Mouse (Mus musculus) stomach, postnatal 0 days (tissue): ENCODE results near the gene Epb41l5. TPM values are rescaled to one million over a fixed set of nuclear protein-coding genes. Genes with fewer than 3 reads are reported as not detected.

ENCODE experiments used
- ATAC-seq: fragments of 200-750 bp; cut with Nextera tagmentation; 2 replicates; pipeline ENCODE4 v1.8.0; 2017; ENCODE audit not compliant: low FRiP score, low TSS enrichment
- DNase-seq: peaks from one replicate; pipeline ENCODE4 v3.0.0-alpha.2; 2016; ENCODE audit warnings: low spot score
- H3K27ac ChIP-seq: fragments of 300-500 bp; sonication (generic); replicated peaks from 2 replicates; pipeline ENCODE4 v1.5.1; 2014; ENCODE audit warnings: mild to moderate bottlenecking, control low read depth
- H3K27me3 ChIP-seq: fragments of 300-500 bp; sonication (generic); 2 replicates; pipeline ENCODE4 v1.6.1; 2014; ENCODE audit warnings: low read length; ENCODE audit not compliant: control insufficient read depth, insufficient read depth
- H3K36me3 ChIP-seq: fragments of 300-500 bp; sonication (generic); 2 replicates; pipeline ENCODE4 v1.6.1; 2014; ENCODE audit warnings: low read length, mixed read lengths; ENCODE audit not compliant: control insufficient read depth, insufficient read depth
- H3K4me1 ChIP-seq: fragments of 300-500 bp; sonication (generic); replicated peaks from 2 replicates; pipeline ENCODE4 v1.6.1; 2014; ENCODE audit warnings: antibody characterized with exemption; ENCODE audit not compliant: control insufficient read depth, insufficient read depth
- H3K4me2 ChIP-seq: fragments of 300-500 bp; sonication (generic); replicated peaks from 2 replicates; pipeline ENCODE4 v1.6.1; 2014; ENCODE audit warnings: low read depth, mild to moderate bottlenecking, control low read depth, moderate library complexity
- H3K4me3 ChIP-seq: fragments of 300-500 bp; sonication (generic); 2 replicates; pipeline ENCODE4 v1.5.1; 2014; ENCODE audit warnings: low read depth, low read length, control low read depth
- H3K9ac ChIP-seq: fragments of 300-500 bp; sonication (generic); 2 replicates; pipeline ENCODE4 v1.6.1; 2014; ENCODE audit warnings: mild to moderate bottlenecking, low read length, control low read depth, mixed read lengths
- H3K9me3 ChIP-seq: fragments of 300-500 bp; sonication (generic); 2 replicates; pipeline ENCODE4 v1.6.1; 2016; ENCODE audit warnings: low read length; ENCODE audit not compliant: control insufficient read depth
- CTCF ChIP-seq: IDR thresholded peaks from 2 replicates; pipeline ENCODE4 v1.5.1; 2016; ENCODE audit warnings: antibody characterized with exemption, low read depth, mild to moderate bottlenecking, moderate library complexity
- EP300 ChIP-seq: optimal IDR thresholded peaks from 2 replicates; pipeline ENCODE3; 2016; ENCODE audit warnings: antibody characterized with exemption
- WGBS: fragments of 180-500 bp; shearing (Covaris S2); extraction: QIAGEN DNeasy Blood & Tissue Kit; methylation state at CpG from one replicate; pipeline ENCODE4 v1.1.7; 2014; 5-methylcytosine and 5-hydroxymethylcytosine counted together
- polyA plus RNA-seq: library from polyadenylated mRNA; unstranded; fragments of >200 nt; fragmentation: Nextera tagmentation; extraction: Ambion mirVana; gene quantifications from 2 replicates; pipeline ENCODE4 v1.2.1, GENCODE M21; 2015

The Epb41l5 gene
- polyA plus RNA-seq, 1 experiment from 2014 or later = 17.7 TPM

DNA sequence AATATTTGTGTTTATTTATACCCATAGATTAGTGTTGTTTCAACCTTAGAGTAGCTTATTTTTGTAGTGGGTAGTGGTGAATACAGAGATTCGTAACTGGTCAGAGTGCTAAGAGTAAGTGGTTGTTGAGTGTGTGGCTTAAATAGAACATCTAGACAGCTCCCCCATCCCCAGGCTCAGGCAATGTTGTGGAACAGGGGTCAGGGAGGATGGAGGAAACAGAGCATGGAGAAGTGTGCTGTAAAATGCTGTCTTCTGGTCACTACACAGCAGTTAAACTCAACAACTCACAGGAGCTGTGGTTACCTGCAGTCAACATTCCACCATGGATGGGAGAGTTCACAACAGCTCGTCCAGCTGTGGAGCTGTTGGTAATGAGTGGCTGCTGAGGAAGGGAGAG lies 63.8 kb downstream of the Epb41l5 start:
- Histone ChIP-seq H3K4me1 (no peaks in the 10 kb centered on the region), H3K4me3 (no peak overlapping the region), H3K9ac (no peak overlapping the region), H3K9me3 (no peaks in the 10 kb centered on the region), H3K4me2 (no peak overlapping the region), H3K36me3 (no peaks in the 10 kb centered on the region), H3K27me3 (no peaks in the 10 kb centered on the region), H3K27ac (no peak overlapping the region)
- TF ChIP-seq CTCF = no peak
- no peak for TF ChIP-seq EP300
- ATAC-seq (no peak), DNase-seq (no peak)
- 93% methylated on average over 2 of the region's 2 CpGs for WGBS

GRCm38 (mm10) chr1:119570134-119570533 lies 78.7 kb downstream of the Epb41l5 start:
- no peaks in the 10 kb centered on the region for H3K9me3 ChIP-seq
- no peaks in the 10 kb centered on the region for H3K36me3 ChIP-seq
- TF ChIP-seq CTCF (no peak), EP300 (no peak)
- no peak overlapping the region for H3K4me2 ChIP-seq
- no peaks in the 10 kb centered on the region for H3K4me1 ChIP-seq
- 42% methylated on average over 1 of the region's 1 CpGs for WGBS
- no peak overlapping the region for H3K27ac ChIP-seq
- no peak overlapping the region for H3K4me3 ChIP-seq
- no peaks in the 10 kb centered on the region for H3K27me3 ChIP-seq
- no peak for ATAC-seq
- DNase-seq = no peak
- H3K9ac ChIP-seq = no peak overlapping the region

GRCm38 (mm10) chr1:119565531-119565930 lies 83.3 kb downstream of the Epb41l5 start:
- no peak for ATAC-seq
- H3K27me3 ChIP-seq = no peaks in the 10 kb centered on the region
- WGBS = 77% methylated on average over 4 of the region's 4 CpGs

DNA sequence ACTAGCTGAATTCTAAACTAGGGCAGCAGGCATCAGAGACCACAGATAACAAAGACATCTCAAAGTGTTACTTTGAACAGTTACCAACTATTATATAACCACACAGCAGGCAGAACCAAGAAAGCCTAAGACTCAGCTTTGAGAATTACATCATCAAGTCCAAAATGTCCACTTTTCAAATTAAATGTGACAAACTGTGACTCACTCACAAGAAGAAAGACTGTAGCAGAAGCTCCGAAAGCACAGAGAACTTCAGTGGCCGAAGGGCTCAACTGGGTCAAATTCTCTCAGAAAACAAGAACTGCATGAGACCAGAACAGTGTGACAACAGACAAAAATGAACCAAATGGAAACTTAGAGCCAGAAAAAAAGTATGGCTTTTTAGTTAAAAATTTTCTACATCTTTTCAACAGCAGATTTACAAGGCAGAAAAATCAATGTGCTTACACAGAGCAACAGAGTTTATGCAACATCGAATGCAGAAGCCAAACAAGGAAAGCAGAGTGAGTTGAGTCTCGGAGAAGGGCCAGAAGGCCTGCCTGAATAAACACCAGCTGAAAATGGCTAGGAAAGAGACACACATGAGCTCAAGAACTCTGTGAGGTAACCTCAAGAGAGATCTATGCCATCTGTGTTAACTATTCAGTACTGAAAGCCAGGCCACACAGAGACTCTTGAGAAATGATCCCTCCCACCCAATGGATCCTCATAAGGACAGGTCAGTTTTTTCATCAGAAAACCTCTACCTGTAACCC lies 91.0 kb downstream of the Epb41l5 start:
- H3K27me3 ChIP-seq = no peaks in the 10 kb centered on the region
- WGBS = 57% methylated on average over 4 of the region's 4 CpGs
- no peak overlapping the region for H3K4me3 ChIP-seq
- H3K9ac ChIP-seq = no peak overlapping the region
- H3K4me1 ChIP-seq = no peaks in the 10 kb centered on the region
- H3K36me3 ChIP-seq = no peaks in the 10 kb centered on the region
- peak overlapping the region; percentile 18 for H3K27ac ChIP-seq
- ATAC-seq (no peak; the same call in 1 of the 2 replicates), DNase-seq (no peak)
- no peak for TF ChIP-seq EP300
- no peak overlapping the region for H3K4me2 ChIP-seq
- H3K9me3 ChIP-seq = no peaks in the 10 kb centered on the region

More at GRCm38 (mm10) chr1:119565531-119565930, 83.3 kb downstream of the Epb41l5 start:
- no peak for TF ChIP-seq EP300
- no peak for TF ChIP-seq CTCF
- H3K9ac ChIP-seq = no peak overlapping the region
- no peak for DNase-seq
- no peak overlapping the region for H3K4me3 ChIP-seq
- no peak overlapping the region for H3K4me2 ChIP-seq
- H3K27ac ChIP-seq = no peak overlapping the region
- H3K9me3 ChIP-seq = no peaks in the 10 kb centered on the region
- no peaks in the 10 kb centered on the region for H3K36me3 ChIP-seq
- H3K4me1 ChIP-seq = no peaks in the 10 kb centered on the region

GRCm38 (mm10) chr1:119555651-119556050 lies 93.1 kb downstream of the Epb41l5 start:
- H3K4me1 ChIP-seq = no peaks in the 10 kb centered on the region
- no peaks in the 10 kb centered on the region for H3K36me3 ChIP-seq
- no peak overlapping the region for H3K9ac ChIP-seq
- H3K9me3 ChIP-seq = no peaks in the 10 kb centered on the region
- no peak overlapping the region for H3K4me2 ChIP-seq
- DNase-seq = no peak
- 66% methylated on average over 5 of the region's 5 CpGs for WGBS
- H3K27ac ChIP-seq = no peak overlapping the region
- TF ChIP-seq CTCF = no peak
- TF ChIP-seq EP300 = no peak
- H3K27me3 ChIP-seq = no peaks in the 10 kb centered on the region
- H3K4me3 ChIP-seq = no peak overlapping the region
- no peak for ATAC-seq

GRCm38 (mm10) chr1:119551651-119552050 lies 97.1 kb downstream of the Epb41l5 start:
- no peak overlapping the region for H3K4me2 ChIP-seq
- H3K27me3 ChIP-seq = no peaks in the 10 kb centered on the region
- no peak overlapping the region for H3K4me3 ChIP-seq
- H3K27ac ChIP-seq = no peak overlapping the region
- H3K9me3 ChIP-seq = no peaks in the 10 kb centered on the region
- ATAC-seq (no peak), DNase-seq (no peak)
- H3K36me3 ChIP-seq = no peaks in the 10 kb centered on the region
- WGBS = 91% methylated on average over 1 of the region's 1 CpGs
- no peaks in the 10 kb centered on the region for H3K4me1 ChIP-seq
- H3K9ac ChIP-seq = no peak overlapping the region
- no peak for TF ChIP-seq CTCF
- TF ChIP-seq EP300 = no peak
